Mouse (Mus musculus): ENCODE measurements around the gene Zbtb32. TPM values are rescaled to one million over a fixed set of nuclear protein-coding genes. Genes with fewer than 3 reads are reported as not detected.

Gene Zbtb32
- polyA plus RNA-seq, 1 experiment, result not detected

DNA sequence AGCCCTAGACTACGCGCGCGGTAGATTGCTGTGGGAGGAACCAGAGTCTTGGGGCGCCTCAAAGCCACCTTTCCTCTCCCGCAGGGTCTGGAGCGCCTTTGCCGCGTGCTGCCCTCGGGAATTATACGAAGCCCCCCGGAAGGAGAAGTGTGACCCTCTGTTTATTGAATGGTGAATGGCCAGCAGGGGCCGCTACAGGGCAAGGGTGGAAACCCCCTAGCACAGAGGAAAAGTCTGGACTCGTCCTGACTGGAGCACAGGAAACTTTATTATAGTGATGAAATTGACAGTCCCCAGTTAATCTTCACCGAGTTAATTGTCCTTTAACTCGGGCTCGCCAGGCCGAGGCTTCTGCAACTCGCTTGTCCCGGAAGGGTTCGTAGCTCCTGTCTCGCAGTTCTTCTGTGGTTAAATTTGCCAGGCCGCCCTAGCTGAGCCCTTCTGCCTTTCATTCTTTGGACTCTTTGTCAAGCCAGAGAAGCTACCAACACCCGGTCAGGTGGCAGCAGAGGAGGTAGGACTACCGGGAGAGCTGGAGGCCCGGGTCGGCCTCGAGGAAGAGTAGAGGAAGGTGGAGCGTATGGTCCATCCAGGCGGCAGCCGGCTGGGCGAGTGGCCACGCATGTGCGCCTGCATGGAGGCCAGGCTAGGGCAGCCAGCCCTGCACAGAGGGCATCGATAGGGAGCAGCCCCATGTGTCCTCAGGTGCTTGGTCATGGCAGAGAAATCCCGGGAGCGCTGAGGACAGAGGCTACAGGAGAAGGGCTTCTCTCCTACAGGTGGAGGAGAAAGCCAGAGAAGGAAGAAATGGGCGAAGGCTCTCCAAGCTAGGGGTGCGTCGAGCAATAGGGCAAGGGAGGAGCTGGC, 9.0 kb downstream of the Zbtb32 start:
- peak; percentile 75 to 86 for DNase-seq
- TF ChIP-seq POLR2A (IDR thresholded peaks at IDR 0.05; ENCODE audit: borderline replicate concordance, insufficient read depth, low read length) (no peak), CTCF (IDR thresholded peaks at IDR 0.05; ENCODE audit: borderline replicate concordance, insufficient read depth, low read depth, low read length) (peak; percentile 89)
- 20% methylated on average over 40 of the region's 40 CpGs for WGBS

DNA sequence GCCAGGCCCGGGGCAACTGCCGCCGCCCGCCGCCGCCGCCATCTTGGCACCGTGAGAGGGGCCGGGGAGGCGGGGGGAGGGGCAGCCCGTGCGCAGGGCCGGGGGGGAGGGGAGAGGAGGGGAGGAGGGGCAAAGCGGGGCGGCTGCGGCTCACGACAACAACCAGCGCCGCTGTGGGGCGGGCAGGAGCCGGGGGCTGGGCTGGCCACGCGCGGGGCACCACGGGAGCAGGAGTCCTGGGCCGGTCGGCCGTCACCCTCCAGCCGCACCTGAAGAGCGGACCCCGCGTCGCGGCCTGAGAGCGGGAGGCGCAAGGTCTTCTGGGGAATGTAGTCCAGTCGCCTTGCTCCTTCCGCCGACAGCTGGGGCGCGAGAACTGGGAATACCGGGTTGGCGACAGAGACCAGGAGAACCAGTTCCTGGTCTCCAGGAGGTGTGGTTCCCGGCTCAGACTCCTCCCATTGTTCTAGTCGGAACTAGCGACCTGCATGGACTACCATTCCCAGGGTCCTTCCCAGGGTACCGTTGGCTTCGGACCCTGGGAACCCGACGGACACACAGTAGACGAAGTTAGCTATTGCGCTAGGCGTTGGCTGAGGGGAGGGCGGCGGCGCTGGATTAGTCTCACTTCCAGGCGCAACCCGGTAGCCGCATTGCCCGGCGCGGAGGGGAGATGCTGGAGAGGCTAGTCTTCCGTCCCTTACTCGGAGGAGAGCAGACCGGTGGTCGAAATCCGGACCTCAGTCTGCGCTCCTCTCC, 9.9 kb downstream of the Zbtb32 start, which contains the start of gene Kmt2b:
Kmt2b (minus strand) TSS at position 51 of the 759 bp plus-strand sequence.
- under 1% methylated on average over 62 of the region's 68 CpGs for WGBS
- DNase-seq, result peak; percentile 97 to 99
- Histone ChIP-seq H3K27me3 (ENCODE audit: control insufficient read depth, insufficient read depth, low read length) (no peaks in the 10 kb centered on the region), H3K27ac (ENCODE audit: insufficient read depth, low read length) (peak within 1 kb of the TSS; percentile 83), H3K4me3 (replicated peaks; ENCODE audit: insufficient read depth, low read depth, low read length) (peak within 1 kb of the TSS; percentile 69), H3K4me1 (ENCODE audit: control insufficient read depth, insufficient read depth, low read length) (peaks cover 7% of the 10 kb centered on the region; the same call in 1 of the 2 replicates)
- TF ChIP-seq CTCF (IDR thresholded peaks at IDR 0.05; ENCODE audit: borderline replicate concordance, insufficient read depth, low read depth, low read length) (no peak; the same call in 1 of the 2 replicates), POLR2A (IDR thresholded peaks at IDR 0.05; ENCODE audit: borderline replicate concordance, insufficient read depth, low read length) (peak; percentile 39; the same call in 1 of the 2 replicates)

More for the DNA sequence above, 9.0 kb downstream of the Zbtb32 start:
- peak overlapping the region; percentile 69 for H3K4me3 ChIP-seq (replicated peaks; ENCODE audit: insufficient read depth, low read depth, low read length)
- H3K27ac ChIP-seq (ENCODE audit: insufficient read depth, low read length), result peak overlapping the region; percentile 44; the same call in 1 of the 2 replicates
- peaks cover 7% of the 10 kb centered on the region; the same call in 1 of the 2 replicates for H3K4me1 ChIP-seq (ENCODE audit: control insufficient read depth, insufficient read depth, low read length)
- H3K27me3 ChIP-seq (ENCODE audit: control insufficient read depth, insufficient read depth, low read length), result no peaks in the 10 kb centered on the region

DNA sequence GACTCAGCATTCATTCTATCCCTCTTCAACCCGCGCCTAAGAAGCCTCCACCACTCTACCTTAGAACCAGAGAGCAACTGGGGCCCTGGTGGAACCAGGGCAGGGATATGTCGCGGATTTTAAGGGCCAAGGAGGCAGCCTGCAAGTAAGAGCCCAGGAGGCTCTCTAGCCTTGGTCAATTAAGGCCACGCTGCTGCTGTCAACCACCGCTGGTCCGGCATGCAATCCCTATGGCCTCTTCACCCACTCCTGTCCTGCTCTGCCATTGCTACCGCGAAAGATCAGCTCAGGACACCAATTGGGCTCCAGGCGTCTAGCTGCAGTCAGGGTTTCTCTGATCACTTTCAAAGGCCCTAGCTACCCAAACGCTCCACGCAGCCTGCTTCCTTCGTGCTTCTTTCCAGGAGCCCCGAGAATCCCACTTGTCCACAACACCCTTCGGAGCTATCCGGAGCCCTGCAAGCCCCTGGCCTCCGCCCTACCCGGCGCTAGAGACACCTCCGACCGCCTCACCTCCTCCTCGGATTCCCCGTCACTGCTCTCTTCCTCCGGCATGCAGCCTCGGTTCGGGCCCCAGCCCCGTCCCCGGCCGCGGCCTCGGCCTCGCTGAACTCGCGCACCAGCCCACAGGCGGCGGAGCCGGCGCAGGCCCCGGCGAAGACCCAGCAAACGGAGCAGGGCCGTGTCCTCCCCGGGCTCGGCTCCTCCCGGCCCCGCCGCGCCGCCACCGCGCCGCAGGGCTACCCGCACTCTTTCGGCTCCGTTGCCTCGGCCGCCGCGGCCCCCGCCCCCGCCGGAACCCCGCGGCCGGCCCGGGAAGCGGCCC, 10.7 kb downstream of the Zbtb32 start:
- Histone ChIP-seq H3K27me3 (ENCODE audit: control insufficient read depth, insufficient read depth, low read length) (no peaks in the 10 kb centered on the region), H3K27ac (ENCODE audit: insufficient read depth, low read length) (peak overlapping the region; percentile 83), H3K4me3 (replicated peaks; ENCODE audit: insufficient read depth, low read depth, low read length) (peak overlapping the region; percentile 62), H3K4me1 (ENCODE audit: control insufficient read depth, insufficient read depth, low read length) (peaks cover 7% of the 10 kb centered on the region; the same call in 1 of the 2 replicates)
- TF ChIP-seq POLR2A (IDR thresholded peaks at IDR 0.05; ENCODE audit: borderline replicate concordance, insufficient read depth, low read length) (no peak), CTCF (IDR thresholded peaks at IDR 0.05; ENCODE audit: borderline replicate concordance, insufficient read depth, low read depth, low read length) (no peak)
- peak in 1 of 2 experiments; percentile 80 for DNase-seq
- WGBS, result under 1% methylated on average over 67 of the region's 67 CpGs

DNA sequence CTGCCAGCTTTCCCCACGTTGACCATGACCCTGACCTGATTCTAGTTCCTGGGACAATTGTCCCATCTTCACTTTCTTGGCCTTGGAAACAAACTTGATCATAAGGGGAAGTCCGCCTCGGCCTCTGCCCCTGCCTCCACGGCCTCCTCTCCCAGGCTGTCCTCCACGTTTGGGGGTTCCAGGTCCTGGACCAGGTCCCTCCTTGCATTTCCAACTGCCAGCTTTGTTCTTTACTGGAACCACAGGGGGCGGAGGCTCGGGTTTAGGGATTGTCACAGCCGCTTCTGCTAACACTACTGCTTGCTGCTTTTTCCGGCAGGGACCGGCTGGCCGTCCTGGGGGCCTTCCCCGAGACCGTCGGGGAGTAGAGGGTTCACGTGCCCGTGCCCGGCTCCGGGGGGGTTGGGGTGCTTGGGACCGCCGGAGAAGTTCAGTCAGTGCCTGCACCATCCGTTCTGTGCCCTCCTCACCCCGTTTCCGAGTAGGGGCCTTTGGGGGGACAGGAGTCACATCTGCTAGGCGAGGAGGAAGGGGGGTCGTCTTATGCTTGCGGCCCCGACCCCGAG, 12.2 kb downstream of the Zbtb32 start:
- no peak for DNase-seq
- peaks cover 7% of the 10 kb centered on the region; the same call in 1 of the 2 replicates for H3K4me1 ChIP-seq (ENCODE audit: control insufficient read depth, insufficient read depth, low read length)
- H3K27me3 ChIP-seq (ENCODE audit: control insufficient read depth, insufficient read depth, low read length), result no peaks in the 10 kb centered on the region
- no peak overlapping the region for H3K4me3 ChIP-seq (replicated peaks; ENCODE audit: insufficient read depth, low read depth, low read length)
- 60% methylated on average over 28 of the region's 28 CpGs for WGBS
- TF ChIP-seq POLR2A (IDR thresholded peaks at IDR 0.05; ENCODE audit: borderline replicate concordance, insufficient read depth, low read length) (no peak), CTCF (IDR thresholded peaks at IDR 0.05; ENCODE audit: borderline replicate concordance, insufficient read depth, low read depth, low read length) (no peak)
- H3K27ac ChIP-seq (ENCODE audit: insufficient read depth, low read length), result no peak overlapping the region

DNA sequence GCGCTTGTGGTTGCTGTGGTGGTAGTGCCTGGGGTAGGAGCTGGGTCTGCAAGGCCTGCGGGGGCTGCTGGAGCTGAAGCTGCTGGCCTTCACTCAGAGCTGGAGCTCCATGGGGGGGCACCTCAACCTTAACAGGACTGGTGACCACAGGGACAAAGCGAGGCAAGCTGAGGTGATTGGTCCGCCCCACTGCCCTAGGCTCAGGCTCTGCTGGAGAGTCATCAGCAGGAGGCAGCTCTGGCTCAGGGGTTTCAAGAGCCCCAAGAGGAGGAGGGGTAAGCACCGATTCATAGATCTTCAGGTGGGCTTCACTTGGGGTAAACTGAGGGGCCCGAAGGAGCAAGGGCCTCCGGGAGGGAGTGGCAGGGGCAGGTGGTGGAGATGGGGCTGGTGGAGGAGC, 13.5 kb downstream of the Zbtb32 start:
- Histone ChIP-seq H3K4me3 (replicated peaks; ENCODE audit: insufficient read depth, low read depth, low read length) (no peak overlapping the region), H3K27me3 (ENCODE audit: control insufficient read depth, insufficient read depth, low read length) (no peaks in the 10 kb centered on the region), H3K4me1 (ENCODE audit: control insufficient read depth, insufficient read depth, low read length) (peaks cover 7% of the 10 kb centered on the region; the same call in 1 of the 2 replicates), H3K27ac (ENCODE audit: insufficient read depth, low read length) (no peak overlapping the region)
- no peak for DNase-seq
- TF ChIP-seq CTCF (IDR thresholded peaks at IDR 0.05; ENCODE audit: borderline replicate concordance, insufficient read depth, low read depth, low read length) (no peak), POLR2A (IDR thresholded peaks at IDR 0.05; ENCODE audit: borderline replicate concordance, insufficient read depth, low read length) (no peak)
- 95% methylated on average over 7 of the region's 7 CpGs for WGBS

DNA sequence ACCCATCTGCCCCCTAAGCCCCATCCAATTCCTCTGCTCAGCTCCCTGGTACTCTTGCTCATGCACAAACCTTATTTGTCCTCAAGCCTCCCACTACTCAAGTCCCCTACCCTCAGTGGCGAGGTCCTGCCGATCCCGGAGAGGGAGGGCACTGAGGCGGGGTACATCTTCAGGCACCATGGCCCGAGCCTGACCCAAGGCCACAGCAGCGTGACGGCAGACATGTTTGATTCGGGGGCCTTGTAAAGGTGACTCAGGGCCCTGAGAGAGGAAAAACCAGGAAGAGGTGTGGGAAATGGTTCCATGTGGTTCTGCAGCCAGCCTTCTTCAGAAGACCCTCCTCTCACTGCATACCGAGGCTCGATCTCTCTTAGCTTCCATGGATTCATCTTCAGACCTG, 14.4 kb downstream of the Zbtb32 start:
- peaks cover 7% of the 10 kb centered on the region; the same call in 1 of the 2 replicates for H3K4me1 ChIP-seq (ENCODE audit: control insufficient read depth, insufficient read depth, low read length)
- no peaks in the 10 kb centered on the region for H3K27me3 ChIP-seq (ENCODE audit: control insufficient read depth, insufficient read depth, low read length)
- TF ChIP-seq POLR2A (IDR thresholded peaks at IDR 0.05; ENCODE audit: borderline replicate concordance, insufficient read depth, low read length) (no peak), CTCF (IDR thresholded peaks at IDR 0.05; ENCODE audit: borderline replicate concordance, insufficient read depth, low read depth, low read length) (no peak)
- DNase-seq, result no peak
- H3K27ac ChIP-seq (ENCODE audit: insufficient read depth, low read length), result no peak overlapping the region
- H3K4me3 ChIP-seq (replicated peaks; ENCODE audit: insufficient read depth, low read depth, low read length), result no peak overlapping the region
- 93% methylated on average over 10 of the region's 10 CpGs for WGBS

All from cerebellum, adult 2 months (tissue).